Mouse (Mus musculus): ENCODE results near the gene Itpkc.

The Itpkc gene

DNA sequence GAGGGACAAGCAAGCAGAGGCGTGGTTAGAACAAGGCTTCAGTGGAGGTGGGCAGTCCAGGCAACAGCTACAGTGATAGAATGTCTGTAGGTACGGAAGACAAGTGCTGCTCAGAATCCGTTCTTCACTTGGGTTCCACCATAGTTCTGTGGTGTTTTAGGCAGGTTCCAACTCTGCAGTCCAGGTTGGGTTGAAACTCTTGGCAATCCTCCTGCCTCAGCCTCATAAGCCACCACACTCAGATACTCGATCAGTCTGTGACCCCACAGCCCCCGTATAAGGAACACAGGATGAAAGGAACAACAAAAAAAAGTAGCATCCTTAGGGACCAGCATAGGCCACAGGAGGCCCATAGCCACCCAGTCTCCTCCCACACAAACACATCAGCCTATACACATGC lies 36.0 kb downstream of the Itpkc start:
- DNase-seq (ENCODE audit: low spot score) = no peak

DNA sequence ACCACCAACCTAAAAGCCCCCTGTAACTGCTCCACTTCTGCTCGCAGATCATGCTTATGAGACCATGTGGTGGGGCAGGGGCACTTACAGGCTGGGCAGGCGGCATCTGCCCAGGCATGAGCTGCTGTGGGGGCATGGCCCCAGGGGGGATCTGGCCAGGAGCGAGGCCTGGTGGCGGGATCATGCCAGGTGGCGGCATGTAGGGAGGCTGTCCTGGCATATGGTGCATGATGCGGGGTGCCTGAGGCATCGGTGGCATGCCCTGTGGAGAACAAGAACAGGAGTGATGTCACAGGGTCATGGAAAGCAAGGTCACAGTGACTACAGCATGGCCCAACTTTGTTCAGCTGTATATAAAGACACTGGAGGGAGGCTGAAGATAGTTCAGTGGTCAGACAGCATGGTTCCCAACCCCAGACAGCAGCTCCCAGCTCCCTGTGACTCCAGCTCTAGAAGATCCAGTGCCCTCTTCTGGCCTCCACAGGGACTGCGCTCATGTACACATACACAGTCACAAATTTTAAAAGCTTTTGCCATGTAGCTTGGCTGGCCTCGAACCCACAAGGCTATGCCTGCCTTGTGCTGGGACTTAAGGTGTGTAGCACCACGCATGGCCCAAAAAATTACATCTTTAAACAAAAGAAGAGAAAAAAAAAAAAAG lies 39.1 kb downstream of the Itpkc start:
- no peak for DNase-seq (ENCODE audit: low spot score)

DNA sequence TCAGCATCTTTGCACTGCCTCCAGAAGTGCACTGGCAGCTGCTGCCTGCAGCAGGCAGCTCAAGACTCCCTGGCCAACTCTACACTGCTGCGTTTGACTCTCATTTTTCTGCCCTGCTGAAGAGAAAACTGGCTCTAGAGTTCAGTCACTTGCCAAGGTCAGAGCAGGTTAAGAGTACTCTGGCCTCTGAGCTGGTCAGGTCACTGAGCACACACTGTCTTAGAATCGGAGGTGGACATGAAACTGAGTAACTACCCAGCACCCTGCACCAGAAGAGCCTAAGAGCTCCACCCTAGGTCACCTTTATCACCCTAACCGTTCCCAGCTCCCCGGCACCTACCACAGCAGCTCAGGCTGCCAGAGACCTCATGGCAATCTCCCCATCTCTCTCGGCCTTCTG lies 42.5 kb downstream of the Itpkc start:
- no peak for DNase-seq (ENCODE audit: low spot score)

DNA sequence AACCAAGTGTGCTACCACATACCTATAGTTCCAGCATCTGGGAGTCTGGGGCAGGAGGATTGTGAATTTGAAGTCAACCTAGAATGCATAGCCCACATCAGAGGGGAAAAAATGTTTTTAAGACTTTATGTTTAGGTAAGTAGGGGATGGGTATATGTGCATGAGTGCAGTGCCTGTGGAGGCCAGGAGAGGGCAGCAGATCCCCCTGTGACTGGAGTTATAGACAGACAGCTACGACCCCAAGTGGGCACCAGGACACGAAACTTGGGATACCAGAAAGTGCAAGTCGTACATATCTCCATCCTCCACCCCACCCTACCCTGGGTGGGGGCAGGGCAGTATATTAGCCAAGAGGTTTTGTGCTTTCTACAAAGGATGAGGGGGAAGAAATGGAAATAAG lies 43.5 kb downstream of the Itpkc start:
- DNase-seq (ENCODE audit: low spot score) = no peak

DNA sequence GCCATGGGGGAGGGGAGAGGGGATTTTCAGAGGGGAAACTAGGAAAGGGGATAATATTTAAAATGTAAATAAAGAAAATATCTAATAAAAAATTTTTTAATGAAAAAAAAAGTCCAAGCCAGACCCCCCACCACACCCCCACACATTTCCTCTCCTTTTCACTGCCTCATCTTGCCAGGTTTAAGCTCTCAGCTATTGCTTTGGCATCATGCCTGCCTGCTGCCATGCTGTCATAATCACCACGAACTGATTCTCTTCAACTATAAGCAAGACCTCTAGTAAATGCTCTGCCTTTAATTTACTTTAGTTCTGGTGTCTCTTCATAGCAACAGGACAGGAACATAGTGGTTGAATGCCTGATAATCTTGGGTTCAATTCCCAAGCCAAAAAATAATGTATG lies 46.0 kb downstream of the Itpkc start:
- DNase-seq (ENCODE audit: low spot score) = no peak

DNA sequence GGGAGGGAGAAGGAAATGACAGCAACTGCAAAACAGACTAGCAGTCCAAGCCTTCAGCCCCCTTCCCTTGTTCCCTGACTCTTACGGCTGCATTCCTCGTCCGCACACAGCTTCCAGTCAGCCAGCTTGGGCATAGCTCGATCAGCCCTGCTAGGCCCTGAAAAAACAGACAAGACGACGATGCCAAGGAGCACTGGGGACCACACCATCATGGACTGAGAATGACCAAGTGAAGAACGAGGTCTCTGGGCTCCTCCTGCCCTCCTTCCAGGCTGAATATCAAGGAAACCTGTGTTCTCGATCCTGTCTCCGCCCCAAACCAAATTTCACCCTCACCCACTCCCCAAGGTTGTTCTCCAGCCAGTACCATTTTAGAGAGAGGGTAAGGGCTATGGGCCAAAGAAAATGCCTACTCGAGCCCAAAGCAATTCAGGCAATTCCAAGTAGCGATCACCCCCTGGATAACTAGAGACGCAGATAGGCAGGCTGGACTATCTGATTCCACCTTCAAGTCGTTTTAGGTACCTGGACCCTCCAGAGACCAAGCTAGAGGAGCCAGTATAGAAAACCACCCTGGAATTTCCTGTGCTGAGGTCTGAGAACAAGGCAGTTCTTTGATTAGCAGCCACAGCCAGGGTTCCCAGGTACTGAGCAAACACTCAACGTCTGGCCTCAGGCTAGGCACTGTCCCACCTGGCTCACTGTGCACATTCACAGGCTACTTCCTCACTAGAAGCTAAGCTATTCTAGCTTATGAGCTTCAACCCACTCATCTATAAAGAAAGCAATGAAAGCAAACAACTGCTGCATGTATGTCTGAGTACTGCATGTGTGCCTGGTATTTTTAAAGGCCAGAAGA lies 47.4 kb downstream of the Itpkc start, which contains the start of the genes Gm21983 and Mia:
Gm21983 (minus strand) TSS at position 250 of the 859 bp plus-strand sequence.
Mia (minus strand) TSS at position 321 of the 859 bp plus-strand sequence.
- no peak for DNase-seq (ENCODE audit: low spot score)

DNA sequence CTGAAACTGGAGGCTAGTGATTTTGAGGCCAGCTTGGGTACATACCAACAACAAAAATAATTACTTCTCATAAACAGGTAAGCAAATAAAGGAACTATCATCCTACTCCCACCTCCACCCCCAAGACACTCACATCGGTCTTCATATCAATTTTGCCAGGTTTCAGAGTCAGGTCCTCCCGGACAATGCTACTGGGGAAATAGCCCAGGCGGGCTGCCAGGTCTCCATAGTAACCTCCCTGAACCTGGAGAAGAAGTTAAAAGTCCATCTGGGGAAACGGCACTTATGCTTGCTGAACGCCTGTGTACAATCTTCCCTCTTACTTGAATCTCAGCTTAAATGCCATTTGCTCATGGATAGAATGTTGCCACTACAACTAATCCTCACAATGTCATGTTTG lies 48.4 kb downstream of the Itpkc start:
- no peak for DNase-seq (ENCODE audit: low spot score)

DNA sequence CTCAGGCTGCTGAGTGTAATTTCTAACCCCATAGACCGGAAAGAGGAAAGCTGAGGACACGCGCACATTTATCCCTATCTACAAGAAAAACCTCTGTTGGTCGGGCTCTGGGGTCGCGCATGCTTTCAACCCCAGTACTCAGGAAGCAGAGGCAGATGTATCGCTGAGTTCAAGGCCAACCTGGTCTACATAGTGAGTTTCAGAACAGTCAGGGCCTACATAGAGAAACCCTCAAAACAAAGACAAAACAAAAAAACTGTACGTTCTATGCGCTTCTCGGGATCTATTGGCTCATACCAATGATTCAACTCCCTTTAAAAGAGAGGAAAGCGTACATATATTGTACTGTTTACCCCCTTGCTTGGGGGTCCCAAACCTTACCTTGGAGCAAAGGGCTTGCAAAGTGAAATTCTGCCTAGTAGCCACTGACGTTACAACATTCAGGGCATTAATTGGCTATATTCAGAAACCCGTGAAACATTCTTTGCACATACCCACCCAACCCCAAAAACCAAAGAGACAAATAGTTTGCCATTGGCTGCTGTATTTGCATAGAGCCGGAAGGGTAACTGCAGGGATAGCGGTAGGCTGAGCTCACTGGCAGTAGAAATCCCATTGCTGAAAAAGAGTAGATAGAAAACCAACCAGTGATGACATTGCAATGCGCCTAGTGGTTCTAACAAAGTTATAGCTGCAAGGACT lies 49.1 kb downstream of the Itpkc start:
- no peak for DNase-seq (ENCODE audit: low spot score)

DNA sequence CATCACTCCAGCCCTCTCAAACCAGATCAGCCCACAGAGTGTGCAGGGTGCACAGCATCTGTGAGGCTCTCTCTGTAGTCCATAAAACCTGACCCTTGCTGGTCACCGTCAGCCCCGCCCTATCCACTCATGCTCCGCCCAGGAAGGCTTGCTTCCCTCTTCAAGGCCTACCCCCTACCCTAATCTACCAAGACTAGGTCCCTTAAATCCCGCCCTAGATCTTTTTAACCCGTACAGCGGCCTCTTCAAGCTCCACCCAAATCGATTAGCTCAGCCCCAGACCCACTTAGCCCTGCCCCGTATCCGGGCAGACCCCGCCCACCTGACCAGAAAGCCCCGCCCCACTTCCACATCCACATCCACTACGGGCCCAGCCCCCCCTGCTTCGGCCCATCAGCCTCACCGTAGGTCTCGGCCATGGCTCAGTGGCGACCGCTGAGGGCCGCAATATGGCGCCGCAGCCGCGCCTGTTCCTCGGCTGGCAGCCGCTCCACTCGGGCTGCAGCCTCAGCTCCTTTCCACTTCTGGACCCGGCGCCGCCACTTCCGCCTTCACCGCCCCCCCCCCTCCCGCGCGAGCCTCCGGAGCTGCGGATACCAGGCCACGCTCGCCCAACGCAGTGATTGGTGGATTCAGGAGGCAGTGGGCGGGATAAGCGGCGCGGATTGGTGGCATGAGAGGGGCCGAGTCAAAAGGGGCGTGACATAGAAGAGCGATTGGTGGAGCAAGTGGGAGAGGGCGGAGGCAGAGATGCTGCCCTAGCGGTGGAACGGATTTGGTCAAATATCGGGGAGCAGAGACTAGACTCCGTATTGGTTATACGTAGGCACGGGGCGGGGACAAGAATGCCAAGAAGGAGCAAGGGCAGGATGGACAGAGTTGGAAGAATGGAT lies 49.9 kb downstream of the Itpkc start, which contains the start of gene Rab4b:
Rab4b (minus strand) TSS at position 573 of the 893 bp plus-strand sequence.
- DNase-seq (ENCODE audit: low spot score) = peak; percentile 99

DNA sequence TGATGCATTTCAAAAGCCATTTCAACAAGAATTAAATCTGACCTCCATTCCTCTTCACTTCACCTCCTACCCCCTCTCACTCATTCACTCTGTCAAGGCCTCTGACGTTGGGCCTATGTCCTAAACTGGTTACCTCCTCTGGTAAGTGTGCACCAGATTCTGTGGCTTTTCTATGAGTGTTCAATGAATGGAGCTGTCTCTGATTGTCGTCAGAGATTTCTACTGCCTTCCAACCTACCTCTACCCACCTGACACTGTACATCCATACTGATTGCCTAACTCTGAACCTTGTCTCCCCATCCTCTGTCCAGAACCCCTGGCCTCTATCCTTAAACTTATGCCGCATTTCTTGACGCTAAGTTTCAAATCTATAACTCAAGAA lies 50.5 kb downstream of the Itpkc start:
- DNase-seq (ENCODE audit: low spot score) = no peak

DNA sequence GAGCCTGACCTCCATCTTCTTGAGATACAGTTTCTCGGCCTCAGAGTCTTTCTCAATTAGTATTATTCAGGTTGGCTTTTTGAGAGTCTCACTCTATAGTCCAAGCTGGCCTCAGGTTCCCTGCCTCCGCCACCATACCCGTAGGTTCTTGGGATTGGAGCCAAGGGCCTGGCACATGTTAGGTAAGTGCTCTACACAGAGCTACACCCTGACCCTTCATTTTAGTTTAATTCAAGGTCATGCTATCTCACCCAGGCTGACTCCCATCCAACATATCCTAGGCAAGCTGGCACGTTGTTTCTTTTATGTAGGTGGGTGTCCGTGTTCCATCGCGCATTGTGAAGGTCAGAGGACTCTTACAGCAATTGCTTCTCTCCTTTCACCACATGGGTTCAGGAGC lies 53.6 kb downstream of the Itpkc start:
- DNase-seq (ENCODE audit: low spot score) = peak; percentile 75

DNA sequence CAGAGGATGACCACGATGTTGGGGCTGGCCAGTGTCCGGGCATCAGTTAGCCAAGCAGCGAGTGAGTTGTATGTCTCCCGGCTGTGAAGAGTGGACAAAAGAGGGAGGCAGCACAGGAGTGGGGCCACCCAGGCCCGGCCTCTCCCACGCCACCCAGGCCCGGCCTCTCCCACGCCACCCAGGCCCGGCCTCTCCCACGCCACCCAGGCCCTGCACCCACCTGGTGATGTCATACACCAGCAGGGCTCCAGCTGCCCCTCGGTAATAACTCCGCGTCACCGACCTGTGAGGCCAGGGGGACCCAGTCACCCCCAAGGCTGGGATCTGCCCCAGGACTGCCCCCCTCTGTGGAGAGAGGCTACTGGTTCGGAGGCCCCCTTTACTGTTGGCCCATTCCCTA lies 54.0 kb downstream of the Itpkc start:
- peak; percentile 55 for DNase-seq (ENCODE audit: low spot score)

DNA sequence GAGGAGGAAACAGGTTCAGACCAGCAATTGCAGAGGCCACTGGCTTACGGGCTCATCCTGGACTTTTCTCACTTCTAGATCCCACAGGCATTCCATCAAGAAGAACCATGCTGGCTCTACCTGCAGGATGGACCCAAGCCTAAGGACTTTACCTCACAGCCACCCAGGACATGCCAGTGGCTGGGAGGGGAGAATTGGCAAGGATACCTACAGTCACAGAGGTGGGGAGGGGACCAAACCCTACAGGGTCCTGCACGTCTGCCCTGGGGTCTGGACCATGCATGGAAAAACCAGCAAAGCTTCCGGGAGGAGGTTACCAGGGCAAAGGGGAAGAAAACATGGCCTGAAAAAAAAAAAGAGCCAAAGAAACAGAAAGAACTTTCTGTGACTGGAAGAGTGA lies 57.5 kb downstream of the Itpkc start:
- DNase-seq (ENCODE audit: low spot score) = no peak

DNA sequence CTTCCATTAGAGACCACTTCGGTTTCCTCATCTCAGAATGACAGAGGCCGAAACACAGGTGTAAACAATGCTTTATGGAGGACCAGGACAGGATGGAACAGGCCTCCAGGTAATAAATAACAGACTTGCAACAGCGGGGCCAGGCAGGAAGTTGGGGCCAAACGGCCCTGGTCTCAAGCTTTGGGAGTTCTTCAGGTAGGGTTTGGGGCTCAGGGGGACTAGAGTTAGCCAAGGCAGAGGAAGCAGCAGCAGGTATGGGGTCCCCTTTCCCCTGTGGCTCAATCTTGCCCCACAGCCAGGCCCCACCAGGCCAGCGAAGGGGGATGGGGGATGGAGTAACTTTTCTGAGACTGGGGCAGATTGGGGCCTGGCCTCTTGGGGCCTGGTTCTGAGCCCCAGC lies 60.1 kb downstream of the Itpkc start:
- DNase-seq (ENCODE audit: low spot score) = no peak

DNA sequence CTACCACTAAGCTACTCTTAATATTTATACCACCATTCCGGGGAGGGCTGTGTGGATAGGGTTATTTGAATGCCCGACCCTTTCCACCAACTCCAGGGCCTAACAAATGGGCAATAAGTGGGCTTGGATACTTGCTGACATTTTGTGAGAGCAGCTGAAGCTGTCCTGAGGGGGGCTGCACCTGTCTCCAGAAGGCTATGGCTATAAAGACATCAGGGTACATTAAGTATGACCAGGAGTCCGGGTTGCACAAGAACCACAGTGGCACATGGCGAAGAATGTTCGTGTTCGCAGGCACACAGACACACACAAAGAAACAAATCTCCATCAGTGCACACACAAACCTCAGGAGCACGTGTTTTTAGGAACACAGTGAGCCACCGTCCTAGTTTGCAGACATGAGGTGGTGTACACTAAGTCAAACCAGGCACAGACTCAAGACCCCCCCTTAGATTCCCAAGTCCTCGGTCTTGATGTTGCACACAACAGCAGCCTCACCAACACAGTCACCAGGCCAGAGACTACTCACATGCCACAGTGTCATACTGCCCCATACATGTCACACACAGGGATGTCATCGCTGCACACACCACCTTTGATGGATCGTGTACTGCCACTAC lies 60.9 kb downstream of the Itpkc start:
- no peak for DNase-seq (ENCODE audit: low spot score)

DNA sequence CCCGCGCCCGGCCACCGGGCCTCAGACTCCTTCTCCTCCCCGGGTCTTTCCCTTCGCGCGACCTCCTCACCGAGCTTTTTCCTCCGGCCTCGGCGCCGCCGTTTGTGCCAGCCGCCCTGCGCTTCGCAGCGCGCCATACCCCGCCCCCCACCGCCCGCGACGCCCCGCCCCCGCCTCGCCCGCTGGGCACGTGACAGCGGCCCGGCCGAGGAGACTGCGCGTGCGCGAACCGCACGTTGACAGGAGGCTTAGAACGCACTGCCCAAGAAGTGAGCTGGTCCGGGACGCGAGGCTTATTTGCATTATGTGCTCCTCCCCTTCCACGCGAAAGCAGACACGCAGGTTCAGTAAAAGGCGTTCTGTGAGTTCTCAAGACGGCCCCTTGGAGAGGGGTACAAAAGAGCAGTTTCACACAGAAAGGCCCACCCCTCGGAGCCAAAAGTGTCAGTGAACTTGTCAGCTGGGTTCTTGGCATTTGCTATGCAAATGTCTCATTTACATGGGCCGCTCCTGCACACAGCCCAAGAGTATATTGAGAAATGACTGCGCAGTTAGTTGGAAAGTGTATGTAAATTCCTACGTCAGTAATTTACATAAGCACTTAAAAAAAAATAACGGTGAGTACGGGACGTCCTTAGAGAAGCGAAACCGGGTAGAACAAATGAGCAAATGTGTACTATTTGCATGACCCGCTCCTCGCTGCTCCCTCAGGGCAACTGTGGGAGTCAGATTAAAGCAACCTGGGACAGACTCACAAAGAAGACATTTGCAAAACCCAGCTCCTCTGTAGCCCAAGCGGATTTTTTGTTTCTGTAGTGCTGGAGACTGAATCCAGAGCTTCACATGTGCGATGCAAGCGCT lies 61.6 kb downstream of the Itpkc start, which contains the start of gene Egln2:
Egln2 (minus strand) TSS at position 189 of the 861 bp plus-strand sequence.
- DNase-seq (ENCODE audit: low spot score) = peak; percentile 95

DNA sequence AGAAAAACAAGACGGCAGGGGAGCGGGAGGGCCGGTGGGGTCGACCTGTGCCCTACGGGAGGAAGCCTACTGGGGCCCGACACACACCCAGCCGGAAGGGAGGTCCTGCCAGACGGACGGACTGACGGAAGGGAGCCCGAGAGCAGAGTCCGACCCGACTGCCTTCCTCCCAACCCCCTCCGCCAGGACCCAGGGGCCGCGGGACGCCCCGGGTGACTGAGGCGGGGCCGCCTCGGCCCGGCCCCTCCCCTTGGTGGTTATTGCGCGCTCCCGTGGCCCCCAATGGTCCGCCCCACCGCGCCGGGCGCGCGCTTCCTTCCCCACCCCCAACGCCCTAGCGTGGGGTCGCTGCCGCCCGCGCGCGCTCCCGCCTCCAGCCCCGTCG lies 62.2 kb downstream of the Itpkc start:
- peak; percentile 89 for DNase-seq (ENCODE audit: low spot score)

DNA sequence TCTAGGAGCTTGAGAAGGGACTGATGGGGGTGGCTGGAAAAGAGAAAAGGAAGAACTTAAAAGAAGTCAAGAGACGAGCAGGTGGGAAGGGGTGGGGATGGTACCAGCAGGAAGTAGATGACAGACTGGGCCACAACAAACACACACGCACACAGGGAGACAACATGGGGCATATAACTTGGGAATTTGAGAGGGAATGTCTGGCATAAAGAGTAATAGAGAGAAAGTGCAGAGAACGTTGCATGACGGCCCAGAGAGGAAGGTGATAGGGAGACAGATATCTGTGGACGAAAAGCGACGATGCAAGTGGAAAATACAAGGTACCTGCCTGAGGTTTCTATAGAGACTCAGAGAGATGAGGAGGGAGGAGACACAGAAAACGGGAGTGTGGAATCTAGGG lies 62.8 kb downstream of the Itpkc start:
- DNase-seq (ENCODE audit: low spot score) = no peak

DNA sequence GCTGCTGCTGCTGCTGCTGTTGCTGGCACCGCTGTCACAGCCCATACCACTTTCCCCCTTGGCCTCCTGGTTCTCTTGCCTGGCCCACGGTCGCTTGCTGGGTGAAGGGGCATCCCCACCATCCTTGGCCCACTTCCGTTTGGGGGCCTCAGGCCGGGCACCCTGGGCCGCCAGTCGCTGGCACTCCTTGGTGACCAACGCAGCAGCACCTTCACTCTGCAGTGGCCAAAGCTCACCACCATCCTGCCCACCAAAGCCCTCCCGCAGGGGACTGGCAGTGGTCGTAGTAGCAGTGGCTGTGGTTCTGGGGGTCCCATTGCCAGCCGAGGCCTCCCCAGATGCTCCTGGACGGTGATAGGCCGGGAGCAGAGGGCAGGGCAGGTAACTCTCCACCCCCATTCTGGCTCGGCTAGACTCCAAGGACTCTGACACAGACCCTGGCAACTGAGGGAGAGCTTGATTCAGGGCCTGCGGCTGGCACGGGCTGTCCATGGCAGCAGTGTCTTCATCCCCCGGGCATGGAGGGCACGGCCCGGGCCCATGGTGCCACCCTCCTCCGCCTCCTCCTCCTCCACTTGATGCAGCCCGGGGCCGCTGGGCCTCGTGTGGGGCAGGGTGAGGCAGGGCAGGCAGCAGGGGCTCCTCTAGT lies 63.3 kb downstream of the Itpkc start:
- DNase-seq (ENCODE audit: low spot score) = peak; percentile 68
